ENCODE assay signal across 8 mouse cellular contexts in the genomic region with DNA sequence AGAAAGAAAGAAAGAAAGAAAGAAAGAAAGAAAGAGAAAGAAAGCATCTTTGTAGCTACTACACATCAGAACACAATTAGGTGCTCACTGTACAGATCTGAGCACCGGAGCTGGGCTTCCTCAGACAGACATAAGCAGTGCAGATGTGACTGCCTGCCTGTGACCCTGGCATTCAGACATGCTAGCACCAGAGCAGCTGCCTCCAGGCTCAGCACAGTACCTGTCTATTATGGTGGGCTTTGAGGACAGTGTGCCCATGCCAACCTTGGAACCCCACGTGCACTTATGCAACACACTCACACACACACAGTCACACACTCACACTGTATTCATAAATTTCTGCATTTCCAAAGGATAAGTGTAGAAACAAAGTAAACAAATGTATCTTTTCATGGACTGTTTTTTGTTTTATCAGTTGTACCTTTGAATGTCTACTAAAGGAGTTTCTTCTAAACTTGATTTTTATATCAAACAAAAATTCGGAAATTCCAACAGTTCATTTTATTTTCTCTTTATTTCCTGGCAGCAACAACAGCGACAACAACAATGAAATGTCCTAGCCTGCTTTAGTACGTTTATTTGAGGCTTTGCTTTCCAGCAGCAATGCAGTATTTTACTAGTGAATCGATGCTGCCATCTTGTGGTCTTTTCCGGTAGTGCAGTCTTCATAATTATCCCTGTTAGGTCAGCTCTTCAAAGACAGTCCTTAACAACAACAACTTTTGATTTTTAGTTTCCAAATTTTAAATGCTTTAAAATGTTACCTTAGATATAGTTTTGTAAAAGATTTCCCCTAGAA. TPM values are rescaled to one million over a fixed set of nuclear protein-coding genes. Genes with fewer than 3 reads are reported as not detected.
DNase-seq lines count a peak whose midpoint lies in the region; ATAC-seq and TF ChIP-seq lines count a peak whose summit lies in the region.

No protein-coding gene starts in this region.

- peaks cover 10% of the 10 kb centered on the region for H3K4me1 ChIP-seq in embryonic facial prominence, embryonic 10.5 days
- peaks cover 2 to 9% of the 10 kb centered on the region in 2 experiments; a peak in 2 of 4 replicates for H3K4me1 ChIP-seq in heart, embryonic 14.5 days (ENCODE audit: control insufficient read depth in 2 of 2, insufficient read depth in 2 of 2, low read length in 2 of 2)
- no peaks in the 10 kb centered on the region for H3K4me1 ChIP-seq in kidney, embryonic 16.5 days (ENCODE audit: insufficient read depth, low read length)
- no peaks in the 10 kb centered on the region for H3K4me1 ChIP-seq in liver, adult 2 months (ENCODE audit: control insufficient read depth, insufficient read depth, low read length)

- H3K27me3 ChIP-seq in embryonic facial prominence, embryonic 10.5 days (replicated peaks; ENCODE audit: low read depth, poor library complexity, severe bottlenecking), result no peaks in the 10 kb centered on the region
- H3K27me3 ChIP-seq in heart, embryonic 14.5 days (ENCODE audit: control insufficient read depth, insufficient read depth, low read length), result no peaks in the 10 kb centered on the region
- H3K27me3 ChIP-seq in kidney, embryonic 16.5 days (ENCODE audit: insufficient read depth, low read length), result no peaks in the 10 kb centered on the region
- H3K27me3 ChIP-seq in liver, adult 2 months (ENCODE audit: control insufficient read depth, insufficient read depth, low read length), result no peaks in the 10 kb centered on the region

- no peak overlapping the region for H3K27ac ChIP-seq in embryonic facial prominence, embryonic 10.5 days (replicated peaks)
- H3K27ac ChIP-seq in heart, embryonic 14.5 days (replicated peaks in 1 of 2; ENCODE audit: control insufficient read depth in 1 of 2, insufficient read depth in 1 of 2, low read depth in 2 of 2, low read length in 2 of 2), result no peak overlapping the region
- no peak overlapping the region for H3K27ac ChIP-seq in kidney, embryonic 16.5 days (ENCODE audit: low read length)
- no peak overlapping the region for H3K27ac ChIP-seq in liver, adult 2 months (replicated peaks; ENCODE audit: insufficient read depth, low read depth, low read length)

- peak; percentile 33 to 65 for DNase-seq in CD8-positive naive resting alpha-beta T cell, adult 2 months (ENCODE audit: low read depth in 2 of 2, low spot score in 2 of 2)
- peak; percentile 85 for DNase-seq in adrenal gland, postnatal 10 days
- peak; percentile 71 for DNase-seq in embryonic facial prominence, embryonic 10.5 days (ENCODE audit: low spot score)
- DNase-seq in liver, adult 2 months (ENCODE audit: extremely low read depth, low read depth, low spot score), result peak; percentile 52
- peak; percentile 85 for DNase-seq in naive thymus-derived CD4-positive, alpha-beta T cell, adult 2 months (ENCODE audit: low read depth)
- peak; percentile 87 for DNase-seq in testis, postnatal 10 days (ENCODE audit: low spot score)

- no peaks in the 10 kb centered on the region for H3K9me3 ChIP-seq in embryonic facial prominence, embryonic 10.5 days
- H3K9me3 ChIP-seq in heart, embryonic 14.5 days (ENCODE audit: control insufficient read depth, low read length), result no peaks in the 10 kb centered on the region
- H3K9me3 ChIP-seq in kidney, embryonic 16.5 days (ENCODE audit: low read length), result 0 out of 2 replicates have a peak, but pooled peaks cover 2% of the 10 kb centered on the region

- TF ChIP-seq POLR2A in liver, adult 2 months (IDR thresholded peaks at IDR 0.05; ENCODE audit: extremely low read depth, insufficient read depth, low read length), result no peak

- WGBS in embryonic facial prominence, embryonic 10.5 days, result 10% methylated on average over 7 of the region's 7 CpGs
- WGBS in heart, embryonic 14.5 days, result 9% methylated on average over 7 of the region's 7 CpGs
- 9% methylated on average over 7 of the region's 7 CpGs for WGBS in kidney, embryonic 16.5 days
- 16% methylated on average over 7 of the region's 7 CpGs for WGBS in liver, adult 2 months

- 0 out of 2 replicates have a peak, but pooled peaks have one; percentile 31 for ATAC-seq in heart, embryonic 14.5 days (ENCODE audit: insufficient number of reproducible peaks, insufficient read depth, low FRiP score, low read depth)
- ATAC-seq in kidney, embryonic 16.5 days (ENCODE audit: low FRiP score, low TSS enrichment), result peak; percentile 86

- H3K79me2 ChIP-seq in liver, adult 2 months (ENCODE audit: control insufficient read depth, insufficient read depth, low read length), result no peaks in the 10 kb centered on the region

- no peak overlapping the region for H3K4me3 ChIP-seq in embryonic facial prominence, embryonic 10.5 days
- no peak overlapping the region for H3K4me3 ChIP-seq in heart, embryonic 14.5 days (ENCODE audit: control insufficient read depth in 1 of 2, insufficient read depth in 1 of 2, low read depth in 1 of 2, low read length in 2 of 2)
- no peak overlapping the region for H3K4me3 ChIP-seq in kidney, embryonic 16.5 days (ENCODE audit: low read length)
- H3K4me3 ChIP-seq in liver, adult 2 months (ENCODE audit: insufficient read depth, low read depth, low read length), result no peak overlapping the region

- peak; percentile 34 for TF ChIP-seq CTCF in liver, adult 2 months (IDR thresholded peaks at IDR 0.05; ENCODE audit: low read depth, low read length)

- peaks cover 15% of the 10 kb centered on the region for H3K36me3 ChIP-seq in embryonic facial prominence, embryonic 10.5 days (replicated peaks)
- 0 out of 2 replicates have a peak, but pooled peaks cover 6% of the 10 kb centered on the region for H3K36me3 ChIP-seq in heart, embryonic 14.5 days (ENCODE audit: control insufficient read depth, insufficient read depth, low read length)
- peaks cover 2% of the 10 kb centered on the region; the same call in 1 of the 2 replicates for H3K36me3 ChIP-seq in kidney, embryonic 16.5 days (ENCODE audit: insufficient read depth, low read length)
- no peaks in the 10 kb centered on the region for H3K36me3 ChIP-seq in liver, adult 2 months (ENCODE audit: control insufficient read depth, insufficient read depth, low read length)

- peak overlapping the region; percentile 18; the same call in 1 of the 2 replicates for H3K4me2 ChIP-seq in heart, embryonic 14.5 days (ENCODE audit: low read length)
- no peak overlapping the region for H3K4me2 ChIP-seq in kidney, embryonic 16.5 days (replicated peaks; ENCODE audit: low read depth, low read length)

- H3K9ac ChIP-seq in heart, embryonic 14.5 days (ENCODE audit: low read length), result 0 out of 2 replicates have a peak overlapping the region, but pooled peaks have one; percentile 30
- no peak overlapping the region for H3K9ac ChIP-seq in kidney, embryonic 16.5 days (replicated peaks; ENCODE audit: low read length)
- no peak overlapping the region for H3K9ac ChIP-seq in liver, adult 2 months (ENCODE audit: low read depth, low read length)

RNA-seq across cellular contexts. Expression of a gene that starts 35.4 kb away (rescaled TPM):
- 10 to 100 TPM; 28.0 to 34.3 TPM for total RNA-seq in adrenal gland, postnatal 10 days (2021)
- polyA plus RNA-seq in embryonic facial prominence, embryonic 10.5 days (2016; fragmentation: Nextera tagmentation; extraction: Ambion mirVana), result 34.3 and 38.0 TPM in 2 replicates
- 24.2 and 25.1 TPM in 2 replicates for polyA plus RNA-seq in heart, embryonic 14.5 days (2014; fragmentation: Nextera tagmentation; extraction: Ambion mirVana)
- 26.9 and 29.1 TPM in 2 replicates for polyA plus RNA-seq in kidney, embryonic 16.5 days (2015; fragmentation: Nextera tagmentation; extraction: Ambion mirVana)
- 7.2 and 9.7 TPM in 2 replicates for total RNA-seq in liver, adult 2 months (2014; rRNA removed)
- 0.77 and 1.1 TPM in 2 replicates for polyA plus RNA-seq in liver, adult 2 months (2012; rRNA removed)

Comparison
In these comparisons a context has a peak if more than half of its experiments do, and no peak if none do; other contexts are left out.
1. RNA of a gene that starts 35.4 kb away (polyA plus RNA-seq): 34.3 to 38.0 TPM in embryonic facial prominence, embryonic 10.5 days, 26.9 to 29.1 TPM in kidney, embryonic 16.5 days and 24.2 to 25.1 TPM in heart, embryonic 14.5 days; 0.77 to 1.1 TPM in liver, adult 2 months; every median in the first group is over 10 times any median in the second.
2. Peak in every context shown above with its lines, with median percentiles within 50 percentile points of each other: DNase-seq.